Mouse (Mus musculus) olfactory bulb, adult 2 months (tissue): ENCODE measurements around the gene 4931428L18Rik.

Source experiments
- CTCF ChIP-seq: fragments of 200-500 bp; IDR thresholded peaks from 2 replicates; pipeline ENCODE4 v1.5.1; 2012; ENCODE audit warnings: low read depth, mild to moderate bottlenecking, low read length, moderate library complexity; ENCODE audit not compliant: insufficient read depth
- POLR2A ChIP-seq: fragments of 200-500 bp; IDR thresholded peaks from 2 replicates; pipeline ENCODE4 v1.6.1; 2012; ENCODE audit warnings: mild to moderate bottlenecking, low read depth, low read length, moderate library complexity; ENCODE audit not compliant: insufficient read depth

- TF ChIP-seq POLR2A = no peak
- no peak for TF ChIP-seq CTCF
Measured at GRCm38 (mm10) chr1:30948361-30948949, 274.0 kb downstream of the 4931428L18Rik start.
